ENCODE assay signal across 10 mouse cellular contexts in the genomic region with DNA sequence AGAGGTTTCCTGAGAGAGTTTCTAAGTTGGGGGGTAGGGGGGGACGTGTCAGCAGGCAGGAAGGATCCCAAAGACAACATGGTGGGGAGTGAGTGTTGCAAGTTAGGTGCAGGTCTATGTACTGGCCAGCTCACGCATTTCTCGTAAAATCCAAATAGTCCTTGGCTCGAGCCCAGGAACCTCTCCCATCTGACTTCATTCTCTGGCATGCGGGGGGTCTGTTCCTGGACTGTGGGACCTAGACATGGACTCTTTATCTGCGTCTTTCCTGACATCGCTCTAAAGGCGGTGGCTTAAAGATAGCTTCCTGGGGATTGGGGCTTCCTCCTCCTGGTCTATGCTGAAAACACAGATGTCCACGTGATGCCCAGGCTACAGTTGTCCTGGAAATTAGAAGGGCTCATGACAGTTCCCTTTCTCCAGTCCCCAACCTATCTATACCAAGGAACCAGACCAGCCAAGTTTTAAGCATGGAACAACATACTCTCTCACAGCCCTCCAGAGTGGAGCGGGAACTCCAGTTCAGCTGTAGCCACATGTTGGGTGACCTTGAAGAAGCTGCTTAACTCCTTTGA.
A peak's percentile ranks its signal among the peaks of the same experiment; 100 is the strongest.
DNase-seq lines count a peak whose midpoint lies in the region; ATAC-seq and TF ChIP-seq lines count a peak whose summit lies in the region.
"Had no signal": no experiment of that assay in that cellular context is flagged by ENCODE, and none has a peak within 500 bp of the region (broad histone marks: within the 10 kb centered on the region; RNA-seq: fewer than 3 reads in every experiment).

No protein-coding gene starts in this region.

- WGBS in heart, embryonic 11.5 days (ENCODE audit: insufficient replicate concordance): 37% methylated on average over 10 of the region's 10 CpGs
- 32% methylated on average over 10 of the region's 10 CpGs for WGBS in lung, postnatal 0 days

- no peaks in the 10 kb centered on the region for H3K79me2 ChIP-seq in C2C12 (ENCODE audit: control insufficient read depth, insufficient read depth)

- H3K36me3 ChIP-seq in C2C12 (ENCODE audit: control insufficient read depth, insufficient read depth): no peaks in the 10 kb centered on the region
- H3K36me3 ChIP-seq in heart, embryonic 11.5 days (ENCODE audit: control insufficient read depth, insufficient read depth, low read length): no peaks in the 10 kb centered on the region
- H3K36me3 ChIP-seq in lung, postnatal 0 days (ENCODE audit: insufficient read depth, low read length): no peaks in the 10 kb centered on the region
- H3K36me3 ChIP-seq: liver, embryonic 13.5 days had no signal

- no peak overlapping the region for H3K9ac ChIP-seq in heart, embryonic 11.5 days (ENCODE audit: low read depth, low read length)
- H3K9ac ChIP-seq in lung, postnatal 0 days (replicated peaks; ENCODE audit: low read depth): no peak overlapping the region
- H3K9ac ChIP-seq: hindbrain, embryonic 14.5 days; liver, embryonic 13.5 days had no signal

- TF ChIP-seq CTCF in C2C12 (IDR thresholded peaks at IDR 0.05; ENCODE audit: control insufficient read depth, insufficient read depth, insufficient read length): no peak
- no peak for TF ChIP-seq CTCF in lung, postnatal 0 days (IDR thresholded peaks at IDR 0.05)

- H3K27ac ChIP-seq in heart, embryonic 11.5 days (ENCODE audit: low read depth, low read length): no peak overlapping the region
- H3K27ac ChIP-seq in lung, postnatal 0 days (ENCODE audit: low read length): 0 out of 2 replicates have a peak overlapping the region, but pooled peaks have one; percentile 38
- H3K27ac ChIP-seq: hindbrain, embryonic 14.5 days; liver, embryonic 13.5 days had no signal

- no peak overlapping the region for H3K4me2 ChIP-seq in heart, embryonic 11.5 days
- no peak overlapping the region for H3K4me2 ChIP-seq in lung, postnatal 0 days (replicated peaks; ENCODE audit: low read depth, low read length)
- H3K4me2 ChIP-seq: hindbrain, embryonic 14.5 days; liver, embryonic 13.5 days had no signal

- H3K4me1 ChIP-seq in heart, embryonic 11.5 days (ENCODE audit: control insufficient read depth, insufficient read depth, low read length): peaks cover 17% of the 10 kb centered on the region
- peaks cover 7% of the 10 kb centered on the region; the same call in 1 of the 2 replicates for H3K4me1 ChIP-seq in lung, postnatal 0 days (ENCODE audit: insufficient read depth, low read depth, low read length)
- H3K4me1 ChIP-seq: liver, embryonic 13.5 days had no signal

- peak; percentile 93 for TF ChIP-seq EP300 in lung, postnatal 0 days (IDR thresholded peaks at IDR 0.05)

- H3K4me3 ChIP-seq in C2C12 (ENCODE audit: insufficient read depth, poor library complexity, severe bottlenecking): no peak overlapping the region
- no peak overlapping the region for H3K4me3 ChIP-seq in heart, embryonic 11.5 days (ENCODE audit: low read depth, low read length)
- H3K4me3 ChIP-seq in lung, postnatal 0 days (ENCODE audit: low read depth, low read length): no peak overlapping the region
- H3K4me3 ChIP-seq: liver, embryonic 13.5 days had no signal

- ATAC-seq in heart, embryonic 11.5 days (replicated peaks; ENCODE audit: insufficient number of reproducible peaks, low FRiP score, low TSS enrichment): peak; percentile 44
- peak; percentile 74 for ATAC-seq in lung, postnatal 0 days

- H3ac ChIP-seq in C2C12 (ENCODE audit: control insufficient read depth, insufficient read length, low read depth): no peak overlapping the region

- no peaks in the 10 kb centered on the region; the same call in 1 of the 2 replicates for H3K9me3 ChIP-seq in heart, embryonic 11.5 days (replicated peaks; ENCODE audit: control insufficient read depth, low read length)
- H3K9me3 ChIP-seq in lung, postnatal 0 days (ENCODE audit: low read length): no peaks in the 10 kb centered on the region
- H3K9me3 ChIP-seq: liver, embryonic 13.5 days had no signal

- H3K79me3 ChIP-seq in C2C12 (ENCODE audit: low read depth): no peaks in the 10 kb centered on the region

- H3K27me3 ChIP-seq in C2C12 (ENCODE audit: control insufficient read depth, insufficient read depth, insufficient read length): no peaks in the 10 kb centered on the region
- no peaks in the 10 kb centered on the region for H3K27me3 ChIP-seq in heart, embryonic 11.5 days (ENCODE audit: control insufficient read depth, insufficient read depth, low read length)
- H3K27me3 ChIP-seq in lung, postnatal 0 days (replicated peaks; ENCODE audit: insufficient read depth, low read length): no peaks in the 10 kb centered on the region
- H3K27me3 ChIP-seq: liver, embryonic 13.5 days had no signal

- DNase-seq in gastrocnemius, adult 18-20 months (ENCODE audit: low spot score): peak; percentile 57
- no peak for DNase-seq in gastrocnemius, adult 8-10 months (ENCODE audit: low spot score in 2 of 2)
- peak; percentile 67 for DNase-seq in lung, postnatal 0 days (ENCODE audit: low spot score)
- DNase-seq in embryo, embryonic 10.5 days (ENCODE audit: low spot score): no peak
- DNase-seq in ovary, postnatal 10 days (ENCODE audit: low spot score): no peak
- DNase-seq in adrenal gland, adult 2 months: no peak
- DNase-seq: liver, embryonic 13.5 days had no signal

TF ChIP-seq in C2C12, 6 proteins besides CTCF, POLR2A, EP300 and RAD21:
- peak; percentile 85 for TF ChIP-seq USF1 (IDR thresholded peaks at IDR 0.05; ENCODE audit: low read depth)
- TF ChIP-seq MYOD1 (IDR thresholded peaks at IDR 0.05; ENCODE audit: control insufficient read depth, insufficient read length, low read depth): no peak
TF ChIP-seq in C2C12: peak in this region for 1.

Comparison
In these comparisons a context has a peak if more than half of its experiments do, and no peak if none do; other contexts are left out.
1. DNase-seq: peak in gastrocnemius, adult 18-20 months (single experiment) and lung, postnatal 0 days (single experiment); none in gastrocnemius, adult 8-10 months (0 of 2), embryo, embryonic 10.5 days (single experiment), ovary, postnatal 10 days (single experiment) and adrenal gland, adult 2 months (single experiment).